Mouse (Mus musculus): ENCODE measurements around the gene Pik3ca. TPM values are rescaled to one million over a fixed set of nuclear protein-coding genes. Genes with fewer than 3 reads are reported as not detected.

Pik3ca gene
- polyA plus RNA-seq (2015; fragmentation: Nextera tagmentation; extraction: Ambion mirVana) = 3.4 and 3.9 TPM in 2 replicates

GRCm38 (mm10) chr3:32397461-32398174 lies at the start of gene Pik3ca:
Pik3ca (plus strand) TSS chr3:32397671.
- Histone ChIP-seq H3K9me3 (ENCODE audit: low read length) (no peaks in the 10 kb centered on the region), H3K27me3 (ENCODE audit: insufficient read depth, low read length) (no peaks in the 10 kb centered on the region), H3K9ac (replicated peaks) (peak within 1 kb of the TSS; percentile 97), H3K4me2 (ENCODE audit: low read depth, low read length) (peak within 1 kb of the TSS; percentile 81), H3K4me3 (ENCODE audit: low read depth, low read length) (peak within 1 kb of the TSS; percentile 84), H3K4me1 (ENCODE audit: insufficient read depth) (peaks cover 37% of the 10 kb centered on the region), H3K36me3 (replicated peaks; ENCODE audit: insufficient read depth, low read length) (no peaks in the 10 kb centered on the region), H3K27ac (ENCODE audit: low read depth) (peak within 1 kb of the TSS; percentile 100)
- ATAC-seq (peak; percentile 60), DNase-seq (peak; percentile 76)
- 1% methylated on average over 39 of the region's 65 CpGs for WGBS (ENCODE audit: insufficient replicate concordance)
- TF ChIP-seq EP300 (IDR thresholded peaks at IDR 0.05; ENCODE audit: low read depth) (no peak), CTCF (IDR thresholded peaks at IDR 0.05; ENCODE audit: low read depth) (no peak)

DNA sequence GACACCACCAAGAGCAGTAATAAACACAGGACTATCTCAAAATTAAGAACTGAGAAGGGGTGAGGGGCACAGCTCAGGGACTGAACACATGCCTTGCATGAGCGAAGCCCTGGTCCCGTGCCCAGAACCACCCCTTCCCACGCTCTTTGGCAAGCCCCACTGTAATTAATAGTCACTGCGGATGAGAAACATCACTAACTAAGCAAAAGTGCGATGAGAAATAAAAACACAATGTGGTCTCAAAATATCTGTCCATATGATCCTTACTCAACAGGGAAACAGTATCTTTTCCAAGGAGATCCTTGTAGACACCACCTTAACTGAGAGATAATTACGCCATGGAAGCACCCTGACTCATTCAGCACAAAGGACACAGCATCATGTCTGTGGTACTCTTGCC lies 49.6 kb upstream of the Pik3ca start:
- Histone ChIP-seq H3K9ac (replicated peaks) (no peak overlapping the region), H3K27ac (ENCODE audit: low read depth) (no peak overlapping the region), H3K27me3 (ENCODE audit: insufficient read depth, low read length) (no peaks in the 10 kb centered on the region), H3K9me3 (ENCODE audit: low read length) (no peaks in the 10 kb centered on the region), H3K4me3 (ENCODE audit: low read depth, low read length) (no peak overlapping the region), H3K4me2 (ENCODE audit: low read depth, low read length) (no peak overlapping the region), H3K36me3 (replicated peaks; ENCODE audit: insufficient read depth, low read length) (no peaks in the 10 kb centered on the region; the same call in 1 of the 2 replicates), H3K4me1 (ENCODE audit: insufficient read depth) (no peaks in the 10 kb centered on the region)
- TF ChIP-seq EP300 (IDR thresholded peaks at IDR 0.05; ENCODE audit: low read depth) = no peak
- TF ChIP-seq CTCF (IDR thresholded peaks at IDR 0.05; ENCODE audit: low read depth) = no peak
- DNase-seq (no peak), ATAC-seq (no peak)
- 81% methylated on average over 6 of the region's 6 CpGs for WGBS (ENCODE audit: insufficient replicate concordance)

GRCm38 (mm10) chr3:32361221-32361620 lies 36.2 kb upstream of the Pik3ca start:
- Histone ChIP-seq H3K9me3 (ENCODE audit: low read length) (no peaks in the 10 kb centered on the region), H3K4me2 (ENCODE audit: low read depth, low read length) (no peak overlapping the region), H3K4me1 (ENCODE audit: insufficient read depth) (peaks cover 5% of the 10 kb centered on the region; the same call in 1 of the 2 replicates), H3K9ac (replicated peaks) (no peak overlapping the region), H3K36me3 (replicated peaks; ENCODE audit: insufficient read depth, low read length) (no peaks in the 10 kb centered on the region), H3K27ac (ENCODE audit: low read depth) (no peak overlapping the region), H3K4me3 (ENCODE audit: low read depth, low read length) (no peak overlapping the region), H3K27me3 (ENCODE audit: insufficient read depth, low read length) (no peaks in the 10 kb centered on the region)
- TF ChIP-seq EP300 (IDR thresholded peaks at IDR 0.05; ENCODE audit: low read depth) = no peak
- no peak for TF ChIP-seq CTCF (IDR thresholded peaks at IDR 0.05; ENCODE audit: low read depth)
- ATAC-seq (no peak), DNase-seq (no peak)
- WGBS (ENCODE audit: insufficient replicate concordance) = 59% methylated on average over 6 of the region's 6 CpGs

- Histone ChIP-seq H3K27ac (ENCODE audit: low read depth) (no peak overlapping the region), H3K27me3 (ENCODE audit: insufficient read depth, low read length) (no peaks in the 10 kb centered on the region), H3K9me3 (ENCODE audit: low read length) (no peaks in the 10 kb centered on the region), H3K9ac (replicated peaks) (no peak overlapping the region), H3K4me1 (ENCODE audit: insufficient read depth) (peaks cover 6% of the 10 kb centered on the region; the same call in 1 of the 2 replicates), H3K4me3 (ENCODE audit: low read depth, low read length) (no peak overlapping the region), H3K36me3 (replicated peaks; ENCODE audit: insufficient read depth, low read length) (no peaks in the 10 kb centered on the region), H3K4me2 (ENCODE audit: low read depth, low read length) (no peak overlapping the region)
- WGBS (ENCODE audit: insufficient replicate concordance) = 59% methylated on average over 4 of the region's 4 CpGs
- no peak for ATAC-seq
- TF ChIP-seq EP300 (IDR thresholded peaks at IDR 0.05; ENCODE audit: low read depth) (no peak), CTCF (IDR thresholded peaks at IDR 0.05; ENCODE audit: low read depth) (no peak)
- DNase-seq = no peak
Measured at GRCm38 (mm10) chr3:32364195-32364594, 33.3 kb upstream of the Pik3ca start.

DNA sequence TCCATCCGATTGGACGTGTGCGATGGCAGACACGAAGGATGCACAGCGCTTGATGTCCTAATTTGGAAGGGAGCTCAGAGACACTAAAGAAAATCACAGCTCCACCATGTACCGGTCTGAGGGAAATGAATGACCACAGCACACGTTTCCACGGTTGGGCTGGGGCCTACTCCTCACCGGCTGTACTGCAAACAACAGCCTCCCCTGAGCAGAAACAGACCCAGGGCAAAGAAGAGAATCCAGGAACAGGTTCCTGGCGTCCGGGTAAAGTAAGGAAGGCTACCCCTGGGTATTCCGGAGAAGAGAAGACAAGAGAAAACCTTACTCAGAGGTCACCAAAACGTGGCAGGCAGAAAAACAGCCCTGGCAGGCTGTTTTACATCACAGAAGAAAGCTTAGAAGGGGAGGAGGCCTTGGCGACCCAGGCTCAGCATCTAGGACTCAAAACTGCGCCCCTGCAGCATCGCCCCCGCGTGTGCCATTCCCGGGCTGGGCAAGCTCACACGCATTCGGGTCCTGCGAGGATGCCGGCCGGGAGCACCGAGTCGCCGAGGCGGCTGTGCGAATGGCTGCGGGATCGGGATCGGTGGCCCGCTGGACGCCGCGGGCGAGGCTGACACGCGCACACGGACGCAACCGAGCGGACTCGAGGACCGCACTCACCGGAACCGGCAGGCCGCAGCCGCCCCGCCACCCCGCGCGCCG lies 32.5 kb upstream of the Pik3ca start:
- ATAC-seq (peak; percentile 72), DNase-seq (no peak)
- peak overlapping the region; percentile 83 for H3K4me3 ChIP-seq (ENCODE audit: low read depth, low read length)
- H3K27ac ChIP-seq (ENCODE audit: low read depth) = peak overlapping the region; percentile 52; the same call in 1 of the 2 replicates
- H3K4me2 ChIP-seq (ENCODE audit: low read depth, low read length) = peak overlapping the region; percentile 94
- peaks cover 6% of the 10 kb centered on the region; the same call in 1 of the 2 replicates for H3K4me1 ChIP-seq (ENCODE audit: insufficient read depth)
- no peaks in the 10 kb centered on the region for H3K27me3 ChIP-seq (ENCODE audit: insufficient read depth, low read length)
- no peaks in the 10 kb centered on the region for H3K36me3 ChIP-seq (replicated peaks; ENCODE audit: insufficient read depth, low read length)
- WGBS (ENCODE audit: insufficient replicate concordance) = 5% methylated on average over 41 of the region's 54 CpGs
- TF ChIP-seq EP300 (IDR thresholded peaks at IDR 0.05; ENCODE audit: low read depth) = no peak
- TF ChIP-seq CTCF (IDR thresholded peaks at IDR 0.05; ENCODE audit: low read depth) = no peak
- peak overlapping the region; percentile 71 for H3K9ac ChIP-seq (replicated peaks)
- no peaks in the 10 kb centered on the region for H3K9me3 ChIP-seq (ENCODE audit: low read length)

DNA sequence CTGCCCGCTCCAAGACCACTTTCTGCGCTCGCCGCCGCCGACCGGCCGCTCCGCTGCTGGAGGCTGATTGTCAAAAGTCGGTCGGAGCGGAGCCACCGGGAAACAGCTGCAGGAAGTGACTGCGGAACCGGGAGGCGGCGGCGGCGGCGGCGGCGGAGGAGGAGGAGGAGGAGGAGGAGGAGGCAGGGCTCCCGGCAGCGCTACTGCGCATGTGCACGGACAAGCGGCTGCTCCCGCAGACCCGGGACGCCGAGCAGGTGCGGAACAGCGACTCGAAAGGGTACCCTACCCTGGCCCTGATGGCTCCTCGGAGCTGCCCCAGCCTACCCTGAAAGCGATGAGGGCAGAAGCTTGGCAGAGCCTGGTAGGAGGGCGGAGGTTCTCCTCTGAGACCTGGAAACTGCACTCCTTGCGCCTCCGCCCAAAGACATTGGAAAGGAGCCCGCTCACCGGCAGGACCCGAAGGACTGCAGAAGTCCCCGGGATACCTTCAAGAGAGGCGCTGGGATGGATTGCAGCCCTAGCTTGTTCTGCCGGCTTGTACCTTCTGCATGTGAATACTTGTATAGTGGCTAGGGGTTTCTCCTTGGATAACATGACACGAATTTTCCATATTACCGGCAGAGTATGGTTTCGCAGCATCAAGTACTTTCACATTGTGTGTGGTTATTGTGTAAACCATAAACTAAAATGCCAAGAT lies 31.8 kb upstream of the Pik3ca start, which contains the start of gene Zmat3:
Gene Zmat3, minus strand, starts transcription at position 469 of the 700 bp plus-strand sequence.
- H3K27ac ChIP-seq (ENCODE audit: low read depth) = peak within 1 kb of the TSS; percentile 52; the same call in 1 of the 2 replicates

More for the DNA sequence above, 31.8 kb upstream of the Pik3ca start, which contains the start of gene Zmat3:
- DNase-seq = peak; percentile 84
- WGBS (ENCODE audit: insufficient replicate concordance) = 3% methylated on average over 24 of the region's 48 CpGs
- Histone ChIP-seq H3K4me2 (ENCODE audit: low read depth, low read length) (peak within 1 kb of the TSS; percentile 94), H3K4me1 (ENCODE audit: insufficient read depth) (peaks cover 6% of the 10 kb centered on the region; the same call in 1 of the 2 replicates), H3K4me3 (ENCODE audit: low read depth, low read length) (peak within 1 kb of the TSS; percentile 83), H3K9me3 (ENCODE audit: low read length) (no peaks in the 10 kb centered on the region), H3K9ac (replicated peaks) (peak within 1 kb of the TSS; percentile 71), H3K36me3 (replicated peaks; ENCODE audit: insufficient read depth, low read length) (no peaks in the 10 kb centered on the region), H3K27me3 (ENCODE audit: insufficient read depth, low read length) (no peaks in the 10 kb centered on the region)
- TF ChIP-seq EP300 (IDR thresholded peaks at IDR 0.05; ENCODE audit: low read depth) (no peak), CTCF (IDR thresholded peaks at IDR 0.05; ENCODE audit: low read depth) (no peak)
- ATAC-seq = peak; percentile 84
